Mouse (Mus musculus) cerebellum, adult 18-20 months (tissue): ENCODE data around the gene Slfn9.
"Not testable (repeated sequence)": the region's sequence is repeated elsewhere in the genome, so short reads cannot be mapped to it uniquely, and the experiment has no call there.

Experiments used
- DNase-seq, 2 experiments: peaks; one replicate each; pipeline ENCODE4 v3.0.0; 2021

Gene Slfn9

GRCm38 (mm10) chr11:82991469-82992166 lies at the start of gene Slfn9:
Slfn9 (minus strand) TSS chr11:82991830.
- peak; percentile 18 to 31 for DNase-seq

- DNase-seq: no peak
Observed at GRCm38 (mm10) chr11:83041000-83041399, 49.4 kb upstream of the Slfn9 start.

- no peak for DNase-seq
Observed at GRCm38 (mm10) chr11:83040325-83040724, 48.7 kb upstream of the Slfn9 start.

- DNase-seq: no peak
Observed at GRCm38 (mm10) chr11:83039796-83040195, 48.2 kb upstream of the Slfn9 start.

GRCm38 (mm10) chr11:83039156-83039555 lies 47.5 kb upstream of the Slfn9 start:
- DNase-seq: no peak

- DNase-seq: not testable (repeated sequence)
Observed at GRCm38 (mm10) chr11:83038686-83039085, 47.1 kb upstream of the Slfn9 start.

GRCm38 (mm10) chr11:83020621-83021020 lies 29.0 kb upstream of the Slfn9 start, which contains the start of gene Slfn8:
Slfn8 (minus strand) TSS chr11:83020810.
- DNase-seq: no peak

GRCm38 (mm10) chr11:83019561-83020519 lies 28.2 kb upstream of the Slfn9 start:
- DNase-seq: not testable (repeated sequence)

GRCm38 (mm10) chr11:83016093-83016492 lies 24.5 kb upstream of the Slfn9 start:
- no peak for DNase-seq

GRCm38 (mm10) chr11:83013356-83013755 lies 21.7 kb upstream of the Slfn9 start:
- DNase-seq: no peak

- DNase-seq: not testable (repeated sequence)
Observed at GRCm38 (mm10) chr11:82990612-82991385, 831 bp downstream of the Slfn9 start.

GRCm38 (mm10) chr11:82989357-82989756 lies 2.3 kb downstream of the Slfn9 start:
- DNase-seq: no peak

GRCm38 (mm10) chr11:82987621-82988020 lies 4.0 kb downstream of the Slfn9 start:
- DNase-seq: no peak

- DNase-seq: no peak
Observed at GRCm38 (mm10) chr11:82983193-82983592, 8.4 kb downstream of the Slfn9 start.

GRCm38 (mm10) chr11:82982409-82982808 lies 9.2 kb downstream of the Slfn9 start:
- not testable (repeated sequence) for DNase-seq

GRCm38 (mm10) chr11:82973916-82974315 lies 17.7 kb downstream of the Slfn9 start:
- no peak for DNase-seq

GRCm38 (mm10) chr11:82971590-82971974 lies 20.0 kb downstream of the Slfn9 start:
- no peak for DNase-seq

GRCm38 (mm10) chr11:82970712-82971589 lies 20.7 kb downstream of the Slfn9 start:
- DNase-seq: peak; percentile 46 to 60

GRCm38 (mm10) chr11:82962215-82962614 lies 29.4 kb downstream of the Slfn9 start:
- DNase-seq: no peak

GRCm38 (mm10) chr11:82961743-82962142 lies 29.9 kb downstream of the Slfn9 start:
- no peak for DNase-seq

- DNase-seq: peak; percentile 38 to 44
Observed at GRCm38 (mm10) chr11:82959613-82960012, 32.0 kb downstream of the Slfn9 start.

GRCm38 (mm10) chr11:82956925-82957324 lies 34.7 kb downstream of the Slfn9 start:
- DNase-seq: no peak
